Mouse (Mus musculus) MN1 (cell line): ENCODE measurements around the gene Col6a6.

ENCODE experiments used
- DNase-seq: peaks from one replicate; pipeline ENCODE4 v3.0.0-alpha.2; 2016; ENCODE audit warnings: low spot score

Col6a6 gene

DNA sequence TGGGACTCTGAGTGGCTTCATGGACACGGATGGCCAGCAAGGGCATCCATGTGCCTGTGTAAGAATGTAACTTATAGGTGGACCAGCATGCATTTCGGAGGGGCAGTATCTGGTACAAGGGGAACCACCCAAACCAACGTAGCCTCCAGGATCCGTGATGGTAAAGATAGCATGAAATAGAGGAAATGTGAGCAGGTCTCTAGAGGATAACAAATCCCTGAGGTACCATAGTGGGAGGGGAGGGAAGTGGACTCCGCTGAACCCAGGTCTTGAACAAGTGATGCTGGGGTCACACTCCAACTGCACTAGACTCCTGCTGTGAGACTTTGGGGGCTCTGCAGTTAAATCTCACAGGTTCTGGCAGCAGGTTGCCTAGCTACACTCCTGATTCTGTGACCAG, 27.7 kb downstream of the Col6a6 start:
- no peak for DNase-seq

DNA sequence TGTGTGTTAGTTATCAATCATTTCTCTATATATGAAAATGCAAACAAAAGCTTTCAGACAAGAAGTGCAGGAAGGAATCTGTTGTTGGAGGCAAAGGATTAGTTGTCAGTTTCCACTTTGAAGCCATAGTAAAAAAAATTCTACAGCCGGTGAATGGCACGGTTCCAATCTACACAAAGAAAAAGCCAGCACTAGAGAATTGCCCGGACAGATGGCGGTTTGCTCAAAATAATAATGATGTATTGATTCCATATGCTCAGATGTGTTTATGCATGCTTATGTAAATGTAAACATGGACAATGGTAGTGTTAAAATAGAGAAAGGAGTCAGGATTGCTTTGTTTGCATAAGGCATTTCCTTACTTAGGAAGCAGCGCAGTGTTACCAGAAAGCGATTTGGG, 31.8 kb downstream of the Col6a6 start:
- no peak for DNase-seq

- no peak for DNase-seq
Observed at GRCm38 (mm10) chr9:105794965-105795364, 33.0 kb downstream of the Col6a6 start.

- DNase-seq = no peak
Observed at GRCm38 (mm10) chr9:105791810-105792209, 36.1 kb downstream of the Col6a6 start.

GRCm38 (mm10) chr9:105788203-105788602, 39.8 kb downstream of the Col6a6 start:
- no peak for DNase-seq

DNA sequence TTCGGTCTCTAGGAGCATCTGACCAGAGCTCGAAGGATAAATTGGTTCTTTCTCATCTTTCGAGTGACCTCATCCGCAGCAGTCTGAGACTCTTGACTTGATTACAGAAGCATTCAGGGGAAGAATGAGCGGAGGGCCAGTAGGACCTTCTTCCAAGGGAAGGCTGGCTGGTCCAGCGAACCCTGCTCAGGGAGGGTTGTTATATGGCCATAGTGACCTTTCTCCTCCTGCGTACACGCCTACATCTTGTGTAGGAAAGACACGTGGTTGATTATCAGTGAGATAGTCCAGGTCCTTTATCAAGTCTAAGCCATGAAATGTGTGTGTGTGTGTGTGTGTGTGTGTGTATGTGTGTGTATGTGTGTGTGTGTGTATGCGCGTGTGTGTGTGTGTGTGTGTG, 40.2 kb downstream of the Col6a6 start:
- DNase-seq = no peak

DNA sequence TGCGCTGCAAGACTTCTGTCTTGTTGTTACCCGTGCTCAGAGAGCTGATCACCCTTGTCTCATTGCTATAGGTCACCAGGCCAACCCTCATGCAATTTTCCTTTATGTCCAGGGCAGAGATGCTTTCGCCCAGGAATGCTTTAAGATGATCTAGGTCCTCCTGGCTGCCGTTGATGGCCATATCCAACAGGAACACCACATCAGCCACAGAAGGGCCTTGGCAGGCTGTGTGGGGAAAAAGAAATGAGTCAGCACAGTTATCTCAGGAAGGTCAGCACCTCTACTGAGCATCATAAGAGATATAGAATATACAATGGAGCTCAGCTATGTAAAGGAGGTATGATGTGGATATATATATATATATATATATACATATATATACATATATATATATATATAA, 43.9 kb downstream of the Col6a6 start:
- no peak for DNase-seq

- DNase-seq = no peak
Observed at GRCm38 (mm10) chr9:105780696-105781095, 47.3 kb downstream of the Col6a6 start.

GRCm38 (mm10) chr9:105778741-105779140, 49.2 kb downstream of the Col6a6 start:
- no peak for DNase-seq

DNA sequence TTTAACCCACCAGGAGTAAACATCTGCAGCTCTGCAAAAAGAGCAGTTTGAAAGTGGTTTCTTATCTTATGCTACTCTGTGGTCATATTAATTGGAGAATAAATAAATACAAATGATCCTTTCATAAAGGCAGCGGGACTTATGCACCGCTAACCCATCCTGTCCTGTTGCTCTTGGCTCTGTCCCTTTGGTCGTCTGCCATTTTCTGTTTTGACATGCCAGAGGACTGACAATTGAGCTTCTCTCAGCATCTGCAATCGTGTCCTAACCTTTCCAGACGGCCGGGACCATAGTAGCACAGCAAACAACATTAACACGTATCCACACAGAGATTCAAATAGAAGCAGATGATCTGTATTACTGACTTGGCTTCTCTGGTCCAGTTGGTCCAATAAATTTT, 53.1 kb downstream of the Col6a6 start:
- no peak for DNase-seq

DNA sequence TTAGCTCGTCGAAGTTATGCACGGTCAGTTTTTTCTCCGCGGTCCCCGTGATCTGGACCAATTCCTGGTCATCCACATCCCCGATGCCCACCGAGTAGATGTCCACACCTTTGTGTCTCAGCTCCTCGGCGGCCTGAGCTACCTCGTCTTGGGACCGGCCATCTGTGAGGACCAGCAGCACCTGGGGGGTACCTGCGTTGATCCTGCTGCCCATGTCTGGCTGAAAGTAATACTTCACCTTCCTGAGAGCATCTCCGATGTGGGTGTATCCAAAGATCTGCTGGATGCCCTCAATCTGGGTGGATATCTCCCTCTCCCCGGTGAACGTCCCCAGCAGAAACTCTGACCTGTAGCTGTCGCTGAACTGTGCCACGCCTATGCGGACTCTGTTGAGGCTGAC, 53.6 kb downstream of the Col6a6 start:
- DNase-seq = no peak

- DNase-seq = no peak
Observed at GRCm38 (mm10) chr9:105771380-105771779, 56.6 kb downstream of the Col6a6 start.

GRCm38 (mm10) chr9:105770690-105771089, 57.3 kb downstream of the Col6a6 start:
- no peak for DNase-seq

- DNase-seq = no peak
Observed at GRCm38 (mm10) chr9:105765891-105766290, 62.1 kb downstream of the Col6a6 start.

DNA sequence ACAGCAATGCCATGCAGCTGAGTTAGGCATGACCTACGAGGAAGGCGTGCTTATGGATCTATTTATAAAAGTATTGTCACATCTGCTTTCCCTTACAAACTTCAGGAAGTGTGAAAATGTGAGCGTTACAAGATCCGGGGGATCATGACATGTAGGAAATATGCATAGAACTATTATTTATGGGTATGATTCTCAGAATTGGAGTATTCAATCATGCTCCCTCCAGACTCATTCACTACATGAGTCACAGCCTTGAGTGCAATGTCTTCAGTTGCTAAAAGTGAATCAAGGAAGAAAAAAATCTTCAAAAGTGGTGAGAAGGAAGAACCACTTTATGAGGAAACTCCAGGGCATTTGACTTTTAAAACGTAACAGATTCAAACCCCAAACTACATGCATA, 63.3 kb downstream of the Col6a6 start:
- no peak for DNase-seq

GRCm38 (mm10) chr9:105764127-105764526, 63.8 kb downstream of the Col6a6 start:
- DNase-seq = no peak

DNA sequence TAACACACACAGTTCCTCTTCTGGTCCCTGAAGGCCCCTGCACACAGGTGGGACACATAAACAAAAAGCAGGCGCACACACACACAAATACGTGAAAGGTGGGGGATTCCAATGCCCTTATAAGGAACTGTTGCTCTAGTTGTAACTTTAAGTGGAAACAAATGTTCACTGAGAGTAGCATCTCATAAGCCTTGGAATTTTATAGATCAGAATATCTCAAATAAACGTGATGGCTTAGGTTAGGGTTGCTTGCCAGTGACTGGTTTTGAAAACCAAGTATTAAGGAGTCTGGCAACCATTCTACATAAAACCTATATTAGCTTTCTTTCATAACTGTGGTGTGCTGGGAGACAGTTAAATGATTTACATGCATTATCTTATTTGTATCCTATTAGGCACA, 64.3 kb downstream of the Col6a6 start:
- DNase-seq = no peak

DNA sequence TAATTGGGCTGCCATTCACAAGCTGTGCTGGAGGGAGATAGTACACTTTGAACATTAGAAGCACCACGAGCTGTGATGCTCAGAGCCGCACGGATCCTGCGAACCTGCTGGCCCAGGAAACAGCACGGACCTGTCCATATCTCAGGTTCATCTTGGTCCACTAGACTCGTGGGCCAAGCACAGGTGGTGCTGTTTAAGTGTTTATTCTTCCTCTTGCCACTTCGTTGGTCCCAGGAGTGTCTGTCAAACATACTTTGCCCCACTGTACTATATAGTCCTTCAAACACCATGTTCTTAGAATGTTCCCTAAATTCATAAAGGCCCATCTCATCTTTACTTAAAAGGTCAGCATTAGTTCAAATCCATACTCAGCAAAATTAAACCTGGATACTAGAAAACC, 65.7 kb downstream of the Col6a6 start:
- no peak for DNase-seq

DNA sequence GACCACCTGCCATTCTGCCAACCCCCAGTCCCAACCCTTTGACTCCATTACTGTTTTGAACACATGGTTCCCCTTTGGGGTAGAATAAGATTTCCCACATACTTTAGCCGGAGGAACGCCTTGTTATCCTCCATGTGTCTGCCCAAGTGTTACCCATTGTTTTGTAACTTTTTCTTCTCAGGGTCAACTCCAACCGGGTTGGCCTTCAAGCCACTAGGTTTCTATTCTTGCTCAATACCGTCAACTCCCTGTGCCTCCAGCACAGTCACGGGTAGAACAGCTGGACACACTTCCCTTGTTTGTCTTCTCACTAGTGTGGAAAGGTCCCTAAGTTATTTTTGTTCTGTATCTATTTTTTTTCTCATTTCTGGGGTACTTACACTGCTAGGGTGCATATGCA, 69.1 kb downstream of the Col6a6 start:
- DNase-seq = no peak

DNA sequence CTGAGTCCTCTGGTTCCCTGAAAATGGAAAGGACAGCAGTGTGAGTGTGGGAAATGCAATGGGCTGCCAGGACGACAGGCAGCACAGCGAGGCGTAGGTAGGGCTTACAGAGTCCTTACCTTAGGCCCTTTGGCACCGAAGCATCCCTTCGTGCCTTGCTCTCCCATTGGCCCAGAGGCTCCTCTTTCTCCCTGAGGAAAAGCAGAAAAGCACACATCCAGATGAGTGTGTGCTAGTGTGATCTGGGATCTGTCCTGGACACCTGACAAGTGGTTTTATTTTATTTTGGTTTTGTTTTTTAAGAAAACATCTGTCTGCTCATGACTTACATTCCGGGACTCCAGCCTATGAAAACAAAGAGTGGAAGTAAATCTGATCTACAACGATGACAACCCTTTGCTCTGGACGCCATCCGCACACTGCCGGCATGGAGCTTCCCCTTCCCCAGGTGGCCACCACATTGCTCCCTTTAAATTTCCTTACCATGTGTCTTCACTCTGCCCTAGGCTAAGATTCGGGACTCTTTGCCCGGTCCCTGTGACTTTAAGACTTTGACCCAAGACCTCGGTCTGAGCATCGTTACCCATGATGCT, 69.7 kb downstream of the Col6a6 start:
- DNase-seq = no peak

GRCm38 (mm10) chr9:105754256-105754655, 73.7 kb downstream of the Col6a6 start:
- DNase-seq = no peak

GRCm38 (mm10) chr9:105745861-105746260, 82.1 kb downstream of the Col6a6 start:
- no peak for DNase-seq

DNA sequence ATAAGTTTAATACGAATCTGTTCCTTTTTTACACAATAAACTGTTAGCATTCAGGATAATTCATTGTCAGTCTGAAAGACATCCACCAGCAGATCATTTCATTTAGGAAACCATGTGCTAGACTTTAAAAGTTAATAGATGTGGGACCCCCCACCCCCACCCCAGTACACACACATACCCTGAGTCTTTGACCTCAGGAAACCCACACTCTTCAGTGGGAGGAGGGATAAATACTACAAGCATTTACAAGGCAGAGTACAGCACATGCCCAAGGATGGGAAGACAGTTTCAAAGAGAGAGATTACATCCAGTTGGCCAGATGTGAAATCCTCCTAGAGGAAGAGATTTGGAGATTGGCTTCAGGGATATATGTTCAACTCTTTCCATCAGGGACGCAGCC, 87.5 kb downstream of the Col6a6 start:
- DNase-seq = no peak

DNA sequence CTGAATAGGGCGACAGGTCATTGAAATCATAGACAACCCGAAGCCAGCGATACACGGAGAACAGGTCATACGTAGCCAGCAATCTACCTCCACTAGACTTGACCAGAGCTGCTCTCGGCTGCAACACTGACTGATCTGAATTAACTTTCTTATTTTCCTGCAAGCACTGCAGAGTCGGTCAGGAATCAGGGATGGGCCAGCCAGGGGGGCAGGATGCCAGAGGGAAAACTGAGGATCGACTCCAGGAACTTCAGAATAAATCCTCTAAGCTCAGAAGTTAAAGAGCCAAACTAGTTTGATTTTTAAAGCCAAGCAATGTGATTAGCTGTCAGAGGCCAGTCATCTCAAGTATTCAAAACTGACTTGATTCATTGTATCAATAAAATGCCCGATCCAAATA, 88.5 kb downstream of the Col6a6 start:
- DNase-seq = no peak

DNA sequence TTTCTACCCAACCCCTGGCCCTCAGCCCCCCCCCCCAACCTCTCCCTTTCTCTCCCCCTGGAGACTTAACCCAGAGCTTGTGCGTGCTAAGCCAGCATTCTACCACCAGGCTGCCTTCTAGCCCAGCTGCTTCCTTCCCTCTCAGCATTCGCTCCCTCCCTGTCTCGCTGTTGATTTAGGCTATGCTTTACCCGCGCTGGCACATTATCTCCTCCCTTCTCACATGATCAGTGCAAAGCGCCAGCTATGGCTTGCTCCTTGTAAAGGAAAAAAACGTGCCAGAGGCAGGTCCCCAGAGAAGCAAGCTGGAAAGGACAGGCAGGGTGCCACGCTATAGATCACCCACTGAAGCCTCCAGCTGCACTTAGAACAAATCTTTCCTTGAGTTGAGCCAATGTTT, 90.5 kb downstream of the Col6a6 start:
- no peak for DNase-seq
